Mouse (Mus musculus) kidney, adult 2 months (tissue): Measurements from ENCODE around the gene Bcl9. TPM values are rescaled to one million over a fixed set of nuclear protein-coding genes. Genes with fewer than 3 reads are reported as not detected.

Source experiments
- DNase-seq: peaks from one replicate; pipeline ENCODE4 v3.0.0; 2021
- H3K27ac ChIP-seq: fragments of 200-500 bp; 2 replicates; pipeline ENCODE4 v1.5.1; 2012; ENCODE audit warnings: low read depth, low read length, control low read depth, inconsistent platforms; ENCODE audit not compliant: insufficient read depth
- H3K27me3 ChIP-seq: fragments of 200-500 bp; replicated peaks from 2 replicates; pipeline ENCODE4 v1.6.1; 2012; ENCODE audit warnings: mild to moderate bottlenecking, moderate library complexity, low read length, inconsistent platforms; ENCODE audit not compliant: control insufficient read depth, insufficient read depth
- H3K36me3 ChIP-seq: fragments of 200-500 bp; 2 replicates; pipeline ENCODE4 v1.6.1; 2012; ENCODE audit warnings: mild to moderate bottlenecking, moderate library complexity, low read length, inconsistent platforms; ENCODE audit not compliant: control insufficient read depth, insufficient read depth
- H3K4me1 ChIP-seq: fragments of 200-500 bp; 2 replicates; pipeline ENCODE4 v1.6.1; 2011; ENCODE audit warnings: low read length; ENCODE audit not compliant: control insufficient read depth, insufficient read depth
- H3K4me3 ChIP-seq: fragments of 200-500 bp; 2 replicates; pipeline ENCODE4 v1.5.1; 2011; ENCODE audit warnings: mild to moderate bottlenecking, low read depth, low read length, control low read depth; ENCODE audit not compliant: insufficient read depth
- CTCF ChIP-seq: fragments of 200-500 bp; conservative IDR thresholded peaks from 2 replicates; pipeline ENCODE4 v1.5.1; 2011; ENCODE audit warnings: low read depth, mild to moderate bottlenecking, control low read depth, low read length, moderate library complexity, mixed read lengths; ENCODE audit not compliant: insufficient read depth, insufficient read length
- POLR2A ChIP-seq: fragments of 200-500 bp; IDR thresholded peaks from one replicate; pipeline ENCODE4 v1.6.1; 2011; ENCODE audit warnings: low read depth, low read length, control low read depth
- WGBS: fragments of 180-500 bp; shearing (Covaris S2); methylation state at CpG from one replicate; pipeline ENCODE4 v1.1.7; 2018; 5-methylcytosine and 5-hydroxymethylcytosine counted together
- polyA plus RNA-seq: library from polyadenylated mRNA; depleted of rRNA; stranded (reverse); fragments of >200 nt; gene quantifications from 2 replicates; pipeline ENCODE4 v1.2.3, GENCODE M21; 2012

Gene Bcl9
- polyA plus RNA-seq, 1 experiment: 9.0 TPM

- H3K4me3 ChIP-seq: peak overlapping the region; percentile 81
- no peaks in the 10 kb centered on the region; the same call in 1 of the 2 replicates for H3K36me3 ChIP-seq
- TF ChIP-seq POLR2A (no peak), CTCF (no peak)
- peak; percentile 8 for DNase-seq
- 5% methylated on average over 18 of the region's 18 CpGs for whole genome bisulfite sequencing
- no peaks in the 10 kb centered on the region for H3K27me3 ChIP-seq
- peaks cover 2% of the 10 kb centered on the region; the same call in 1 of the 2 replicates for H3K4me1 ChIP-seq
- H3K27ac ChIP-seq: no peak overlapping the region
Measured at GRCm38 (mm10) chr3:97226719-97227118, 71.0 kb downstream of the Bcl9 start.

DNA sequence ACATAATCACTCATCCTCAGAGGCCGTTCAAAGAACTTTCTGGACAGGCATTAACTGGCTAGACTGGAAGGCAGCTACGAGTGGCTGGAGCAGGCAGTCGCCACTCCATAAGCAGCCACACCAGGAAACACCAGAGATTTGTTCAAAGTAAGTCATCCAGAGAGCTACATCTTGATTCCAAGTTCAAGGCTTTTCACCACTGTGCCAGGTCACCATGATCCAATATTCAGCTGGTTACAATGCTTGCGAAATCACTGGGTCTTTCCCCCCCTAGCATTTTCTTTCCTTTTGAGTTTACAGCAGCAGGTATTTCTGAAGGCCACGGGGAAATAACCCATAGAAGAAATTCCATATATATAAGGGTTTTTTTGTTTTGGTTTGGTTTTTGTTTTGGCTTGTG is 72.5 kb downstream of the Bcl9 start:
- Histone ChIP-seq H3K36me3 (no peaks in the 10 kb centered on the region; the same call in 1 of the 2 replicates), H3K4me3 (no peak overlapping the region), H3K27ac (no peak overlapping the region), H3K27me3 (no peaks in the 10 kb centered on the region), H3K4me1 (peaks cover 2% of the 10 kb centered on the region; the same call in 1 of the 2 replicates)
- TF ChIP-seq POLR2A (no peak), CTCF (no peak)
- no peak for DNase-seq
- WGBS: 67% methylated on average over 5 of the region's 5 CpGs

DNA sequence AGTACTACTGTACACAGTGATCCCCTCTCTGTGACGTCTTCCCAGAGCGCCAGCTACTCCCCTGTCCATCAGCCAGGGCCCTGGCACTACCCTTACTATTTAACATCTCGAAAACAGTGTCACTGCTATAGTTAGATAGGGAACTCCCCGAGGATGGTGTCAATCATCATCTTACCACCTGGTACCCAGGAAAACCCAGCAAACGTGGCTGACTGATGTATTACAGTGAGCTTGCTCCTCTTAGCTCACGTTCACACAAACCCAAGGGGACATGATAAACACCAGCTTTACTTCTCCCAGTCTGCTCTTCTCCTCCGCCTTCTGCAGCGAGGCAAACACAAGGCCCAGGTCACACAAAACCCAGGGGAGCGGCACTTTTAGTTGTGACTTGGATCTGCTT is 74.5 kb downstream of the Bcl9 start:
- H3K4me3 ChIP-seq: no peak overlapping the region
- DNase-seq: no peak
- no peaks in the 10 kb centered on the region for H3K27me3 ChIP-seq
- no peak overlapping the region for H3K27ac ChIP-seq
- 88% methylated on average over 9 of the region's 9 CpGs for WGBS
- no peaks in the 10 kb centered on the region; the same call in 1 of the 2 replicates for H3K36me3 ChIP-seq
- TF ChIP-seq POLR2A: no peak
- TF ChIP-seq CTCF: no peak
- peaks cover 2% of the 10 kb centered on the region; the same call in 1 of the 2 replicates for H3K4me1 ChIP-seq

DNA sequence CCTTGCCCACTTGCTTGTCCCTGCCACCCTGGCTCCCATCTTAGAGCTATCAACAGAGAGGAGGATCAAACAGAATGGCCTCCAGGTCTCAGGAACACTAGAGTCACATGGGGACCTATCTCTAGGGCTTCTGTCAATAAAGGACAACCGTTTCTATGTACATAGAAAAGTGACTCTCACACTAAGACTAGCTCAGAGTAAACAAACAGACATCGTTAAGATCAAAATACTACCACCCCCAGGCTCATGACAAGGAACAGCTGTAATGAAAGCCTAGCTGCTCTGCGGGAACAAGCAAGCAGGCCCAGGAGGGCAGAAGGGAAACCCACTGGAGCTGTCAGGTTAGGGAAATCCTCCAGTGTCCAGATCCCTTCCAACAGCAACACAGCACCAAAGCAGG is 82.2 kb downstream of the Bcl9 start:
- no peak overlapping the region for H3K27ac ChIP-seq
- WGBS: 66% methylated on average over 3 of the region's 3 CpGs
- no peaks in the 10 kb centered on the region; the same call in 1 of the 2 replicates for H3K36me3 ChIP-seq
- no peak for DNase-seq
- no peak overlapping the region for H3K4me3 ChIP-seq
- H3K27me3 ChIP-seq: no peaks in the 10 kb centered on the region
- no peaks in the 10 kb centered on the region for H3K4me1 ChIP-seq
- no peak for TF ChIP-seq POLR2A

DNA sequence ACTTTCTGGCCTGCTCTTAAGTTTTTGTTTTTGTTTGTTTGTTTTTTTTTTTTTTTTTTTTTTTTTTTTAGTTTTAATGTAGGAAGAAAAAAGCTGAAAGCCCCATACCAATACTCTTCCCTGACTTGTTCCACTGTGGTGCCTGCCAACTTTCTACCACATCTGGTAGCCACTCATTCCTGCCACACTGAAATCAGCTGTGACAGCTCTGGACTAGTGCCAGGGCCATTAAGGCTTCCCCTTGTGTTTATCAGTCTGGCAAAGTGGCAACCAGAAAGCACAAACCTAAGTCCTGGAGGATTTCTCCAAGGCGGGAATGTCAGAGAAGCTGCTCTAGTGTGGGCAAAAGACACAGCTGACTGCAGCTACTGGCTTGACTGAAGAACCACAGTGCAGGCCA is 83.3 kb downstream of the Bcl9 start:
- WGBS: 92% methylated on average over 1 of the region's 1 CpGs
- H3K4me1 ChIP-seq: no peaks in the 10 kb centered on the region
- no peak overlapping the region for H3K27ac ChIP-seq
- peak; percentile 29 for DNase-seq
- TF ChIP-seq POLR2A (no peak), CTCF (no peak)
- H3K27me3 ChIP-seq: no peaks in the 10 kb centered on the region
- H3K4me3 ChIP-seq: no peak overlapping the region
- H3K36me3 ChIP-seq: no peaks in the 10 kb centered on the region

DNA sequence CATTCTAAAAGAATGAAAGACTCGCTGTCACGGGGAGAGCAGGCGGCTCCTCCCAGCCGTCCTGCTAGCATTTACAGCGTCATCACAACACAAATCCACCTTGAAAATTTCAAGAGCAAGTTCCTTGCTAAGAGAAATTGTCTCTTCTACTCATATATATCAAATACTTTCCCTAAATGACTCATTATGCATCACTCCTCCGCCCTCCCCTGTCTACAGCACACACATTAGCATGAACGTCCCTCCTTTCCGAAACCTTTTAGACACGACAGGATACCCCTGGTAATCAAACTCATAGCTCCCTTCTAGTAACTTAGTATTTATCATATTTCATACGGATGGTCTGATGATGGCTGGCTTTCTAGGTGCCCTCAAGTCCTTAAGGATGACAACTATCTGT is 83.8 kb downstream of the Bcl9 start:
- Histone ChIP-seq H3K27me3 (no peaks in the 10 kb centered on the region), H3K27ac (no peak overlapping the region), H3K4me1 (no peaks in the 10 kb centered on the region), H3K4me3 (no peak overlapping the region), H3K36me3 (no peaks in the 10 kb centered on the region)
- DNase-seq: no peak
- 89% methylated on average over 10 of the region's 10 CpGs for WGBS
- TF ChIP-seq POLR2A: no peak

DNA sequence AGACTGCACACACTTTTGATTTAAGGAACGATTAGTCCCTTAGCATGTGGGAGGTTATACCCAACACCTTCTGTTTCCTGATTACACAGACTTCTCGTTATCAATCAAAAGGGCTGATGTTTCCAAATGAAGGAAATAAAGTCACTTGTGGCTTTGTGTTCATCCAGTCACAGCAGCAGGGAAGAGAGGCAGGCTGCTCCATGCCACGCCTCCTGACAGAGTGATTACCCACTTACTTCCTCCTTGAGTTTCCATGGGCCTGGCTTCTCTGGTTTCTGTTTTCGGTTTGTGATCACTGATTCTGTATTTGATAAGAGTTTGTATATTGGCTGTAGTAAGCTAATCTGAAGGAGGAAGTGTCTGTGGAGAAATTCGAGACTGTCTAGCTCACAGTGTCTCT is 86.5 kb downstream of the Bcl9 start:
- TF ChIP-seq POLR2A: no peak
- no peak for TF ChIP-seq CTCF
- Histone ChIP-seq H3K27ac (no peak overlapping the region), H3K4me1 (no peaks in the 10 kb centered on the region), H3K36me3 (peaks cover 2% of the 10 kb centered on the region; the same call in 1 of the 2 replicates), H3K4me3 (no peak overlapping the region), H3K27me3 (no peaks in the 10 kb centered on the region)
- 59% methylated on average over 5 of the region's 5 CpGs for WGBS
- peak; percentile 21 for DNase-seq

DNA sequence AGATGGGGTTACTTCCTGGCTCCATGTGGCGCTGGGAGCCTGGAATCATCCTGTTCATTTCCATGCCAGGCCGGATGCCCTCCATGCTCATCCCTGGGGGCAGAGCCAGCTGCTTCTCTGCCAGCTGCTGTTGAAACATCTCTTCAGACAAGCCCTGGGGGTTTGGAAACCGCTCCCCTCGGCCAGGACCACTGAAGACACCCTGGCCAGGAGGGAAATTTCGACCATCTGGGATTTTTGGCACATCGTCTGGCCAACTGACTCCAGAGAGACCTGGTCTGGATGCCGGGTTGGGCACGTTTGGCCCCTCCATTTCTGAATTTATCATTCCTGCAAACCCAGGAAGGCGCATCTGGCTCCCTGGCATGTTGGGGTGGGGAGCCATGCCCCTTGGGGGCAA is 88.4 kb downstream of the Bcl9 start:
- TF ChIP-seq POLR2A (no peak), CTCF (no peak)
- no peak overlapping the region for H3K4me3 ChIP-seq
- H3K27me3 ChIP-seq: no peaks in the 10 kb centered on the region
- whole genome bisulfite sequencing: 90% methylated on average over 9 of the region's 9 CpGs
- no peaks in the 10 kb centered on the region for H3K4me1 ChIP-seq
- peaks cover 4% of the 10 kb centered on the region; the same call in 1 of the 2 replicates for H3K36me3 ChIP-seq
- H3K27ac ChIP-seq: no peak overlapping the region
- DNase-seq: no peak
